Mouse (Mus musculus): ENCODE data around the gene Efnb2.

The Efnb2 gene

GRCm38 (mm10) chr8:8620536-8620935 lies 40.5 kb downstream of the Efnb2 start:
- in situ Hi-C loops (cut with MseI, MboI), result no loop called here

DNA sequence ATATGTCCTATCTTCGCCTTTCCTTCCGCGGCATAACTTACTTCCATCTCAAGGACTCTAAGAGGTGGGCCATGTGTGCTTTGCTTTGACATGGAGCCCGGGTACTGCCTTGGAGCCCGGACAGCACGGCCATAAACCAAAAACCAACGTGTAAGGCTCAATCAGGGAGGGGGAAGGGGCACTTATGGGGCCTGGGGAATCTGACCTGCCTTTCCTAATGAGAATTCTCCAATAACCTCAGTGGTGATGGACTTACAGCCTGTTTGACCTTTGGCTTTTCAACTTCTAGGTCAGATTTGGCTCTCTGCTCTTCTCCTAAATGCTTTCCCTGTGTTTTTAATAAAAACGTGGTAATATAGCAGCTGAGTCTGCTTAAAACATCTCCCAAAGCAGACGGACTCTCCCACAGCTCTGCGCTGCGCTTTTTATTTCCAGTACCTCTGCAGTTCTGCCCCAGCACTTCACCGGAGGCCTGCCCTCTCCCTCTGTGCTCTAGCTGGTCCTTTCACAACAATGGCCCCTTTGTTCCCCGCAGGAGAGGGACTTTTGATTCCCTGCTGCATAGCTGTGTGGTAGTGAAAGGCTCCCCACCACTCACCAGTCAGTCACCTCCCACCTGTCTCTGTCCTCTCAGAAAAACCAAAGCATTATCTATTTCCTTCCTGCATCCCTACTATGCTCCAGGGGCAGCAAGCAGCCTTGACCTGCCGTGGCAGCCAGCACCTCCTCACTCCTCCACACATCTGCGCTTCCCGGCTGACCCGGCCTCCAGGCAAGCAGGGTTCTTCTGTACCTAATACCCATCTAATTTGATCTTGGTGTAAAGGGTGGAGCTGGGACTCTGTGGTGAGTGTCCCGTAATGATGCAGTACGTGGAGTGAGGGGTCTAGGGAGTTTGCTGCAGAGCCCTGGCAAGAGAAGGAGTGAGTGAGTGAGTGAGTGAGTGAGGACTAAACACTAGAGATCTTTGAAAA lies 41.5 kb downstream of the Efnb2 start:
- in situ Hi-C loops (cut with MseI, MboI), result no loop called here

DNA sequence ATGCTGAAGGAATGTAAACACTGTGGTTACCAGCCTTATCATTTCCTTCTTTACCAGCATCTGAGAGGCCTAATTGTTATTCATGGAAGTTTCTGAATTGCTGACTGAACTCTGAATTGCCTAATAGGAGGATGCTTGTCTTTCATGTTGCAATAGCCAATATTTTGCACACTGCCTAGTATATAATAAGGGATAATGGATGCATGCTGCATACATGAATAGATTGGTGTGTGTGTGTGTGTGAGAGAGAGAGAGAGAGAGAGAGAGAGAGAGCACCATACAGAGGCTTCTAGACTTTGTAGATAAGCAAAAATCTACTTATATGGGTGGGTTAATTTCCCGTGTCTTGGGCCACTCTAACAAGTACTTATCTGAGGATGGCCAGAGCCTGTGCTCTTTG lies 47.2 kb downstream of the Efnb2 start:
- in situ Hi-C loops (cut with MseI, MboI), result no loop called here

- in situ Hi-C loops (cut with MseI, MboI), result no loop called here
Observed at GRCm38 (mm10) chr8:8611928-8612327, 49.1 kb downstream of the Efnb2 start.

- in situ Hi-C loops (cut with MseI, MboI), result no loop called here
Observed at GRCm38 (mm10) chr8:8609791-8610190, 51.3 kb downstream of the Efnb2 start.

DNA sequence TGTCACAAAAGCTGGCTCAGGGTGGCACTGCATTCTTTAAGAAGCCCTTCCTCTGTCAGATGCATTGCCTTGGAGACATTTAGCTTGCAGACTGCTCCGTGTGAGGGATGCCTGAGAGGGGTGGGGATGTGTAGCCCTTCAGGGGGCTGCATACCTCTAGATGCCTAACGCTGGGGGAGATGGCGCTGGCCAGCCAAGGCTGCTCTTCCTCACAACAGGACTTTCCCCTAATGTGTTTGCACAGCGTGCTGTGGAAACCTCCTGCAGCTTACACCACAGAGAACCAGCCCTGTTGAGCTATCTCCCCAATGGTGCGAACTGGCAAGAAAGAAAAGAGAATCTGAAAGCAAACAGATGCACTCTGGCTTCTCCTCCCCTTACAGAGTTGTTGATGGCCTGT lies 51.9 kb downstream of the Efnb2 start:
- in situ Hi-C loops (cut with MseI, MboI), result no loop called here

GRCm38 (mm10) chr8:8605621-8606020 lies 55.4 kb downstream of the Efnb2 start:
- in situ Hi-C loops (cut with MseI, MboI), result no loop called here

GRCm38 (mm10) chr8:8603875-8604274 lies 57.2 kb downstream of the Efnb2 start:
- in situ Hi-C loops (cut with MseI, MboI), result no loop called here

DNA sequence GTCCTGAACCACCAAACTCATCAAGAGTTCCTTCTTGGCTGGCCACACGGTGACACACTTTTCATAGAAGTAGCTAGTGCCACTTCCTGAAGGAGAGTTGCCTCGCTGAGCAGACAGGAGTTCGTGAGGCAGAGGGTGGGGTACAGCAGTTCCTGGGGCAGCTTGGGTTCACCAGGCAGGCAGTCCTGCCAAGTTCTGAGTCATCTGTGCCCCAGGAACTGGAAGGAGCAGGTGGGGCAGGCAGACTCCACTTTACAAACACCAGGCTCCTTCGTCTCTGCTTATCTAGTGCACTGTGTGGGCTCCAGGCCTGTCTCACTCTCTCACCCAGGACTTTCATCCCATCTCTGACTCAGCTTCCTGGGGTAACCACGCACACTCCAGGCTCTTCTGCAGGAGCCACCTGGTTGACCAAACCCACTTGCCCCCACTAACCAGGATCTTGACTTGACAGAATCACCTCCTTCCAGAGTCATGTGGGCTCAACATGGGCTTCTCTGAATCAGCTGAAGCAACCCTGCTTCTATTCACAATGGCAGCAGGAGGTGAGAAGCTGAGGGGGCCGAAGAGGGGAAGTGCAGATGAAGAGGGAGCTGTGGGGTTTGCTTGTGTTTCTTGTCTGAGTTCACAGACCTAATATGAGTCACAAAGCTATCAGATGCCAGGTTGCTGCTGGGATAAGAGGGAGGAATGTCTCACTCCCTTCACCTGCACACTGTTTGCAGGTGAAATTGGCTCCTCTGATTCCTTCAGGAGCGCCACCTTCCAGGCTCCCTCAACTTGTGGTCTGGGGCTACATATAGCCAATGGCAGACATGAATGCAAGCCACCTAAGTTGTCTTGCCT lies 58.2 kb downstream of the Efnb2 start:
- in situ Hi-C loops (cut with MseI, MboI), result no loop called here

GRCm38 (mm10) chr8:8599931-8600330 lies 61.1 kb downstream of the Efnb2 start:
- in situ Hi-C loops (cut with MseI, MboI), result no loop called here

DNA sequence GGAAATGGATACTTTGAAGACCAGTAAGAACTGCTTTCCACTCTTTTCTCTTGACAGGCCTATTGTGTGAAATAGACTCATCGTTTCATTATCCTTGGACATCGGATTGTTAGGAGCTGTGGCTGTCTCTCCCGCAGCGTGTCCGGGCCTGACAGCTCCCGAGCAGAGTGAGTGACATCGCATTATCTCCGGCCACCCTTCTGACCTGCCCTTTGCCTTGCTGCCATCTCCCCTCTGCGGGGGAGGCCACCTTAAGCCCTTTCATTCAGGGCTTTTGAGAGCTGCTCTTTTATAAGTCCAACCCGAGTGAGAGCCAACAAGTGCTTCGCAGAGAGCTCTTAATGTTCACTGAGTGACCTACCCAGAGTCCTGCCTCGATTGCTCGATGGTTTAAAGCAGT lies 63.6 kb downstream of the Efnb2 start:
- in situ Hi-C loops (cut with MseI, MboI), result no loop called here

DNA sequence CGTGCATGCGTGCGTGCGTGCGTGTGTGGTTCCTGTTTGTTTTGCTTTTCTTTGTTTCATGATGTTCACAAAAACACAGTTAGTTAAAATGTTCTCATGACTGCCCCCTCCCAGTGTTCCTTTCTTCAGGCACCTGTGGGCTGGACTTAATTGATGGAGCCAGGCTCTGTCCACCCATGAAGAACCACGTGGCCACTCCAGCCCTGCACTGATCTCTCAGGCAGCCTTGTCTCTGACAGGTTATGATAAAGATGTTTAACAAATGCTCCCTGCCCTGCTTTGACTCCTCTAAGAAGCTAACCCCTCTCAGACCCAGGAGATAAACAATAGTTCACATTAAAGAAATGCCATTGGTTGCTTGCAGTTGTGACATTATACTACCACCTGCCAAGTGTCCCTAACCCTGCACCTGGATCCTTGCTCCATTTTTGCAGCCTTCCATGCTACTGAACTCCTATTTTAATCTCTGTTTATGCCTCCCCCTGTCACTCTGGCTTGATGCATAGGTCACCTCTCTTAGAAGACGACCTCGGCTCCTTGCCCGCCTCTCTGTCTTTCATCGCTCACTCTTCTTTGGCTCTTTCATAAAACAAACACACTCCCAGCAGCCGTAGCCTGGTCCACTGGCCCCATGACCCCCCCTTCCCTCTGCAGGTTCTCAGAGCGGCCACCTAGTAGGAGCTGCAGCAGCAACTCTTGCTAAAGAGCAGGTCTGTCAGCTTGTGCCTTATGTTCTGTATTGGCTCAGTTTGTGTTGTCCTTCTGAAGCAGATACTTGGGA lies 65.0 kb downstream of the Efnb2 start:
- in situ Hi-C loops (cut with MseI, MboI), result no loop called here

DNA sequence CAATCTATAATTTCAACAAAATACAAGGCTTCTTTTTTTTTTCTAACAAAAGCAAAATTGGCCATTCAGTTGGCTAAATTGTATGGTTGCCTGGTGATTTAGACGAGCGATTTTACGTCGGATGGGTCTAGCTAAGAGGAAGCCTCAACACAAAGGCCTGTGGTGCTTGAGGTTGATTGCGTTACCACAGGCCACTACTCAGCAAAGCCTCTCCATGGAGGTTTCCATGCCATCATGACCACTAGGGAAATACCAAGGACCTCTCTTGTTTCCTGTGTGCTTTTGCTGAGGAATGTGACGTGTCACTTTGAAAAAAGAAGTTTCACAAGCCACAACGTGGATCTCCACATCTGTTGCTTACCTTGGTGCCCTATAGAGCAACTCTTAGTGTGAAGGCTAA lies 67.2 kb downstream of the Efnb2 start:
- in situ Hi-C loops (cut with MseI, MboI), result no loop called here

- in situ Hi-C loops (cut with MseI, MboI), result no loop called here
Observed at GRCm38 (mm10) chr8:8593371-8593770, 67.7 kb downstream of the Efnb2 start.

- in situ Hi-C loops (cut with MseI, MboI), result no loop called here
Observed at GRCm38 (mm10) chr8:8592331-8592730, 68.7 kb downstream of the Efnb2 start.

GRCm38 (mm10) chr8:8583981-8584377 lies 77.1 kb downstream of the Efnb2 start:
- in situ Hi-C loops (cut with MseI, MboI), result no loop called here

DNA sequence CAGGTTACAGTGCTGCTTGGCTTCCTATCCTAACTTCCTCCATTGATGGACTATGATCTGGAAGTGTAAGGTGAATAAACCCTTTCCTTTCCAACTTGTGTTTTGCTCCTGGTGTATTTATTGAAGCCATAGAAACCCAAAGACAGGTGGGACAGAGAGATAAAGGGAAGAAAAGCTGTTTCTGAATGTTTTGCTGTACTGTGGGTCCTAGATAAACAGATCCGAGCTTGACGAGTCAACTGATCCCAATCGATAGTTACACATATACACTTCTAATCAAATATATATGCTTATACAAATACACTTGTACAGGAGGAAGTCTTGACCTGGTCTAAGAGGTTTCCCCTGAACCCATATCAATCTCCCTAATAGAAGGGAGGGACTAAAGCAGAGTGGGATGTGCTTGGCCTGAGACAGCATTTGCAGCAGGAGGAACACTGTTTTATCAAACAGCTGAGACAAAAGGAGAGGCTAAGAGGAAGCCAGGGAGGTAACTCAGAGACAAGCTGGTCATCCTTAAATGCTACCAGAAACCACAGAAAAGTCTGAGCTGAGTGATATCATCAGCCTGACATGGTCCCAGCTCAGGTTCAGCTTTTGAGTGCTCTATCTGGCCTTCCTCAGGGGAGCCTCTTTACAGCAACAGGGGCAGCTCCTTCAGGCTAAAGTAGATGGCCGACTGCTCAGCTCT lies 77.6 kb downstream of the Efnb2 start:
- in situ Hi-C loops (cut with MseI, MboI), result no loop called here

DNA sequence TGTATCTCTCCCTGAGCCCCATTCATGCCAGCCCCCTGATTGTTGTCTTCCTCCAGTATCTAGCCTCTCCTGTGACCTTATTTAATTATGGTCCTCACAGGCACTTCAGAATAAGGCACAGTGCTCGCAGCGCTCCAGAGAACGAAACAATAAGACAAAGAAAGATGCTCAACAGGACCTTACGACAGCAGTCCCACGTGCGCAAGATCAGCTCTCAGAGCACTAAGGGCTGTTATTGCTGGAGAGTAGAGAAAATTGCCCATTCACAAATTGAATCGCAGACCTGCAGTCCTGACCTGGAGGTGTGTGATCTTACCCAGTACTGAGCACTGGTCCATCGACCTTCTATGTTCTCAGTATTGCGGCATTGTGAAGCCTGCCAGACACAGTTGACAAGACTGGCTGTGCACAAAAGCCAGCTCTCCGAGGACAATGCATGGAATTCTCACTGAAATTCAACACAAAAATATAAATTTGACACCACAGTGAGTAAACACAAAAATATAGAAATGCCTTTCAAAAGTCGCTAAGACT lies 83.2 kb downstream of the Efnb2 start:
- in situ Hi-C loops (cut with MseI, MboI), result no loop called here

DNA sequence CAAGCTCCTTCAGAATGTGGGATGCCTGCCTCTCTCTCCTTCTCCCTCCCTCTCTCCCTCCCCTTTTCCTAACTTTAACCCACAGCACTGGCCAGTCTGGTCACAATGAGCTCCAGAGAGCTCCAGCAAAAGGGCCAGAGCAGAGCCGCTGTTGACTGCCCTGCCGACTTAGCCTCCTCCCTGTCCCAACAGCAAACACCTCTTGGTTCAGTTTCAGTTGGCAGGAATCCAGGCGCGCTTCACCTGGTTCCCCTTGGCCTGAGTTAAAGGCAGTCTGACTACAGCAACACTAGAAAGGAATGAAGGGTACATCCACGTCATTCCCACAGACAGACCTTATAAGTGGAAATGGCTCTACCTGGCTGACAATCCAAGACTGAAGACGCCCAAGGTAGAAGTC lies 84.2 kb downstream of the Efnb2 start:
- in situ Hi-C loops (cut with MseI, MboI), result no loop called here

- in situ Hi-C loops (cut with MseI, MboI), result no loop called here
Observed at GRCm38 (mm10) chr8:8576286-8576685, 84.8 kb downstream of the Efnb2 start.

Measured in mouse trophoblast stem cell (cell line).